Mouse (Mus musculus) CH12.LX (cell line): ENCODE measurements at regions not wholly inside any gene's neighbourhood (a gene's known extent, or its start where the extent isn't known, plus 50 kb on each side); places are given as distances from the start of the nearest gene placed in this dataset.

Experiments
- DNase-seq: peaks from one replicate; pipeline ENCODE4 v3.0.0-alpha.2; 2013; ENCODE audit errors: extremely low read depth
- H3K27ac ChIP-seq: 2 replicates; pipeline ENCODE4 v1.5.1; 2012; ENCODE audit warnings: low read depth, mild to moderate bottlenecking, control low read depth, moderate library complexity; ENCODE audit not compliant: insufficient read depth
- H3K27me3 ChIP-seq: replicated peaks from 2 replicates; pipeline ENCODE3; 2012; ENCODE audit warnings: inconsistent platforms
- H3K36me3 ChIP-seq, 2 experiments: replicated peaks in 1 of 2; 2 replicates each; pipeline versions ENCODE3 to v1.6.1; 2012; ENCODE audit warnings: inconsistent platforms in 1 of 2, low read length in 1 of 2, mild to moderate bottlenecking in 1 of 2, mixed read lengths in 1 of 2, moderate library complexity in 1 of 2; ENCODE audit not compliant: control insufficient read depth in 1 of 2, insufficient read depth in 1 of 2
- H3K4me1 ChIP-seq, 2 experiments: 2 replicates each; pipeline ENCODE4 v1.6.1; 2012; ENCODE audit warnings: inconsistent platforms in 1 of 2, moderate library complexity in 1 of 2; ENCODE audit not compliant: insufficient read depth in 2 of 2, control insufficient read depth in 1 of 2
- H3K4me2 ChIP-seq: 2 replicates; pipeline ENCODE4 v1.6.1; 2012; ENCODE audit warnings: low read depth, mild to moderate bottlenecking, control low read depth; ENCODE audit not compliant: poor library complexity, insufficient read depth, severe bottlenecking
- H3K4me3 ChIP-seq, 3 experiments: fragments of 150-350 bp in 1 of 3; sonication (generic) in 1 of 3; replicated peaks in 1 of 3; 2 replicates each; pipeline versions ENCODE3 to v1.5.1; 2011 to 2012; ENCODE audit warnings: low read depth in 2 of 3, low read length in 2 of 3, mild to moderate bottlenecking in 2 of 3, moderate library complexity in 2 of 3, control low read depth in 1 of 3, improper control_type of control experiment in 1 of 3, inconsistent platforms in 1 of 3, mixed read lengths in 1 of 3; ENCODE audit not compliant: poor library complexity in 1 of 3
- H3K79me2 ChIP-seq: replicated peaks from 2 replicates; pipeline ENCODE4 v1.6.1; 2012; ENCODE audit warnings: mild to moderate bottlenecking, moderate library complexity; ENCODE audit not compliant: control insufficient read depth, poor library complexity, insufficient read depth, severe bottlenecking; ENCODE audit errors: extremely low read depth
- H3K9ac ChIP-seq: 2 replicates; pipeline ENCODE4 v1.6.1; 2012; ENCODE audit warnings: low read depth, mild to moderate bottlenecking, control low read depth, moderate library complexity; ENCODE audit not compliant: insufficient read depth
- H3K9me3 ChIP-seq: replicated peaks from 2 replicates; pipeline ENCODE3; 2012; ENCODE audit warnings: low read length, inconsistent platforms, mixed read lengths
- CHD2 ChIP-seq: IDR thresholded peaks from 2 replicates; pipeline ENCODE4 v1.6.1; 2011; ENCODE audit warnings: low read length, improper control_type of control experiment
- CTCF ChIP-seq, 2 experiments: IDR thresholded peaks in 1 of 2; conservative IDR thresholded peaks in 1 of 2; 2 replicates each; pipeline ENCODE4 v1.5.1; 2011 to 2012; ENCODE audit warnings: low read depth in 2 of 2, low read length in 2 of 2, improper control_type of control experiment in 1 of 2, inconsistent platforms in 1 of 2, mild to moderate bottlenecking in 1 of 2, moderate library complexity in 1 of 2
- E2F4 ChIP-seq: IDR thresholded peaks from 2 replicates; pipeline ENCODE4 v1.6.1; 2011; ENCODE audit warnings: low read depth, low read length, improper control_type of control experiment; ENCODE audit not compliant: insufficient replicate concordance
- ELF1 ChIP-seq: IDR thresholded peaks from 2 replicates; pipeline ENCODE4 v1.6.1; 2014; ENCODE audit warnings: low read depth, mild to moderate bottlenecking, inconsistent platforms, low read length, improper control_type of control experiment
- IRF4 ChIP-seq: IDR thresholded peaks from 2 replicates; pipeline ENCODE4 v1.6.1; 2014; ENCODE audit warnings: low read depth, mild to moderate bottlenecking, inconsistent platforms, low read length, improper control_type of control experiment
- JUN ChIP-seq: IDR thresholded peaks from 2 replicates; pipeline ENCODE4 v1.6.1; 2011; ENCODE audit warnings: low read depth, mild to moderate bottlenecking, low read length, improper control_type of control experiment, moderate library complexity; ENCODE audit not compliant: insufficient read depth
- JUND ChIP-seq: conservative IDR thresholded peaks from 2 replicates; pipeline ENCODE4 v1.6.1; 2011; ENCODE audit warnings: low read depth, low read length, improper control_type of control experiment
- KAT2A ChIP-seq: IDR thresholded peaks from 2 replicates; pipeline ENCODE4 v1.6.1; 2012; ENCODE audit warnings: low read length, improper control_type of control experiment, inconsistent platforms; ENCODE audit not compliant: insufficient replicate concordance
- MAFK ChIP-seq: IDR thresholded peaks from 2 replicates; pipeline ENCODE4 v1.6.1; 2011; ENCODE audit warnings: low read length, improper control_type of control experiment; ENCODE audit not compliant: insufficient replicate concordance
- MEF2A ChIP-seq: IDR thresholded peaks from 2 replicates; pipeline ENCODE4 v1.6.1; 2014; ENCODE audit warnings: low read depth, mild to moderate bottlenecking, inconsistent platforms, low read length, improper control_type of control experiment, borderline replicate concordance
- MXI1 ChIP-seq: IDR thresholded peaks from 2 replicates; pipeline ENCODE4 v1.6.1; 2011; ENCODE audit warnings: mild to moderate bottlenecking, low read depth, low read length, improper control_type of control experiment
- NELFE ChIP-seq: IDR thresholded peaks from 2 replicates; pipeline ENCODE4 v1.6.1; 2011; ENCODE audit warnings: low read depth, low read length, improper control_type of control experiment
- PAX5 ChIP-seq: IDR thresholded peaks from 2 replicates; pipeline ENCODE4 v1.6.1; 2012; ENCODE audit warnings: low read length, inconsistent platforms, mixed read lengths
- POLR2A ChIP-seq: IDR thresholded peaks from 2 replicates; pipeline ENCODE4 v1.6.1; 2011; ENCODE audit warnings: low read depth, mild to moderate bottlenecking, improper control_type of control experiment, low read length
- RCOR1 ChIP-seq: conservative IDR thresholded peaks from 2 replicates; pipeline ENCODE4 v1.6.1; 2012; ENCODE audit warnings: low read depth, mild to moderate bottlenecking, inconsistent platforms, low read length, improper control_type of control experiment
- SIN3A ChIP-seq: IDR thresholded peaks from 2 replicates; pipeline ENCODE4 v1.6.1; 2012; ENCODE audit warnings: low read length, improper control_type of control experiment, inconsistent platforms
- TBP ChIP-seq: conservative IDR thresholded peaks from 2 replicates; pipeline ENCODE4 v1.6.1; 2011; ENCODE audit warnings: low read depth, low read length, improper control_type of control experiment
- TCF12 ChIP-seq: IDR thresholded peaks from 2 replicates; pipeline ENCODE4 v1.6.1; 2014; ENCODE audit warnings: low read depth, mild to moderate bottlenecking, inconsistent platforms, low read length, improper control_type of control experiment
- ZMIZ1 ChIP-seq: IDR thresholded peaks from 2 replicates; pipeline ENCODE4 v1.6.1; 2012; ENCODE audit warnings: low read depth, mild to moderate bottlenecking, inconsistent platforms, low read length, improper control_type of control experiment
- dilution Hi-C: fragments of 300-500 bp; cut with MboI; formaldehyde crosslinking; loops from 2 replicates; pipeline ENCODE4 v1.14.3; 2020; ENCODE audit warnings: low sequenced_read_pairs; ENCODE audit not compliant: extremely low pct_unique_long_range_greater_than_20kb, extremely low pct_ligation_motif_present
- in situ Hi-C: fragments of 300-500 bp; cut with MboI; formaldehyde crosslinking; loops from 3 replicates; pipeline ENCODE4 v1.14.3; 2019; ENCODE audit warnings: low sequenced_read_pairs, low pct_ligation_motif_present, low pct_unique_long_range_greater_than_20kb, mixed read lengths

- dilution Hi-C loops (no loop called here), in situ Hi-C loops (no loop called here)
- no peaks in the 10 kb centered on the region for H3K9me3 ChIP-seq
Observed at GRCm38 (mm10) chr12:56416106-56416505, 70.4 kb upstream of the Mbip start.

GRCm38 (mm10) chr12:56414861-56415765 lies 69.4 kb upstream of the Mbip start:
- H3K36me3 ChIP-seq: peaks cover 0 to 4% of the 10 kb centered on the region in 2 experiments
- H3K27ac ChIP-seq: no peak overlapping the region
- no peak overlapping the region for H3K4me2 ChIP-seq
- no peak for DNase-seq
- in situ Hi-C loops (no loop called here), dilution Hi-C loops (no loop called here)
- TF ChIP-seq SIN3A: no peak
- no peak for TF ChIP-seq MXI1
- no peak for TF ChIP-seq NELFE
- TF ChIP-seq E2F4: no peak
- TF ChIP-seq JUND: no peak
- TF ChIP-seq JUN: no peak
- no peak for TF ChIP-seq IRF4
- no peak for TF ChIP-seq CTCF (conservative IDR thresholded peaks at IDR 0.05 in 1 of 2, IDR thresholded peaks at IDR 0.05 in 1 of 2; ENCODE audit: low read depth in 2 of 2, low read length in 2 of 2)
- TF ChIP-seq PAX5: no peak
- no peak for TF ChIP-seq TCF12
- no peak for TF ChIP-seq RCOR1
- no peak for TF ChIP-seq CHD2
- TF ChIP-seq POLR2A: no peak
- no peak for TF ChIP-seq ZMIZ1
- no peak for TF ChIP-seq MAFK
- H3K9ac ChIP-seq: no peak overlapping the region
- no peak overlapping the region for H3K4me3 ChIP-seq
- no peaks in the 10 kb centered on the region for H3K27me3 ChIP-seq
- no peaks in the 10 kb centered on the region for H3K9me3 ChIP-seq
- no peaks in the 10 kb centered on the region for H3K79me2 ChIP-seq
- H3K4me1 ChIP-seq: peaks cover 4 to 17% of the 10 kb centered on the region in 2 experiments; a peak in 3 of 4 replicates

More at GRCm38 (mm10) chr12:56416106-56416505, 70.4 kb upstream of the Mbip start:
- Histone ChIP-seq H3K27me3 (no peaks in the 10 kb centered on the region), H3K4me3 (no peak overlapping the region), H3K36me3 (peaks cover 0 to 4% of the 10 kb centered on the region in 2 experiments), H3K4me2 (no peak overlapping the region), H3K27ac (no peak overlapping the region), H3K9ac (no peak overlapping the region), H3K4me1 (peaks cover 6 to 23% of the 10 kb centered on the region in 2 experiments; a peak in 3 of 4 replicates), H3K79me2 (no peaks in the 10 kb centered on the region)
- TF ChIP-seq ELF1 (no peak), KAT2A (no peak), TBP (no peak), MEF2A (no peak), RCOR1 (no peak)
- DNase-seq: no peak
